Mouse (Mus musculus) neural tube, embryonic 11.5 days (tissue): ENCODE measurements at regions not wholly inside any gene's neighbourhood (a gene's known extent, or its start where the extent isn't known, plus 50 kb on each side); places are given as distances from the start of the nearest gene placed in this dataset.
A peak's percentile ranks its signal among the peaks of the same experiment; 100 is the strongest.

Source experiments
- ATAC-seq: fragments of 200-750 bp; cut with Nextera tagmentation; 2 replicates; pipeline ENCODE4 v1.8.0; 2017; ENCODE audit warnings: moderate number of reproducible peaks, mild to moderate bottlenecking, moderate TSS enrichment, moderate library complexity; ENCODE audit not compliant: insufficient read depth, low FRiP score, low TSS enrichment
- DNase-seq: peaks from one replicate; pipeline ENCODE4 v3.0.0-alpha.2; 2015; ENCODE audit warnings: low spot score
- H3K27ac ChIP-seq: fragments of 300-500 bp; sonication (generic); 2 replicates; pipeline ENCODE4 v1.5.1; 2014; ENCODE audit warnings: low read depth, mild to moderate bottlenecking, low read length
- H3K27me3 ChIP-seq: fragments of 300-500 bp; sonication (generic); 2 replicates; pipeline ENCODE4 v1.6.1; 2014; ENCODE audit warnings: mild to moderate bottlenecking, low read length, mixed read lengths; ENCODE audit not compliant: control insufficient read depth, insufficient read depth
- H3K36me3 ChIP-seq: fragments of 300-500 bp; sonication (generic); 2 replicates; pipeline ENCODE4 v1.6.1; 2014; ENCODE audit warnings: mild to moderate bottlenecking, low read length, moderate library complexity, mixed read lengths; ENCODE audit not compliant: control insufficient read depth, insufficient read depth
- H3K4me1 ChIP-seq: fragments of 300-500 bp; sonication (generic); 2 replicates; pipeline ENCODE4 v1.6.1; 2014; ENCODE audit warnings: low read length, mixed read lengths; ENCODE audit not compliant: control insufficient read depth, insufficient read depth
- H3K4me2 ChIP-seq: fragments of 300-500 bp; sonication (generic); 2 replicates; pipeline ENCODE4 v1.6.1; 2014; ENCODE audit warnings: low read depth, mild to moderate bottlenecking, moderate library complexity
- H3K4me3 ChIP-seq: fragments of 300-500 bp; sonication (generic); 2 replicates; pipeline ENCODE4 v1.5.1; 2014; ENCODE audit warnings: low read depth, low read length
- H3K9ac ChIP-seq: fragments of 300-500 bp; sonication (generic); 2 replicates; pipeline ENCODE4 v1.6.1; 2014; ENCODE audit warnings: mild to moderate bottlenecking, low read length
- H3K9me3 ChIP-seq: fragments of 300-500 bp; sonication (generic); 2 replicates; pipeline ENCODE4 v1.6.1; 2016; ENCODE audit warnings: low read length; ENCODE audit not compliant: control insufficient read depth
- WGBS: fragments of 180-500 bp; shearing (Covaris S2); extraction: QIAGEN DNeasy Blood & Tissue Kit; methylation state at CpG from one replicate; pipeline ENCODE4 v1.1.7; 2014; 5-methylcytosine and 5-hydroxymethylcytosine counted together

DNA sequence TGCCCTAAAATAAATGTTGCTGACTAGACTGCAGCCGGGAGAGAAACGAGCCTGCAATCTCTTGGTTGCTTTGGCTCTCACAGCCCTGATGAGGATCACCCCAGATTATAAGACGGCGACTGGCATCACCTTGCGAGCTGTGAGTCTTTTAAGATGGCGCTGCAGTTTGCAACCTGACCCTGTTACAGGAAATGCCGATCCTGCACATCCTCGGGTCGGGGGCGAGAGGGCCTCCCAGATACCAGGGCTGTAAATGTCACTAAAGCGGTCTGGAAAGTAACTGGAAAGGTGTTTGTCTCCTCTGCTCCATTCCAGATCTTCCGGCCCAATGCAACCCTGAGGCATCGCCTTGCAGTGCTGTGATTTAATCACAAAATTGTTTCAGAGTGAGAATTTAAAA is 53.4 kb downstream of the Cartpt start:
- H3K27ac ChIP-seq: no peak overlapping the region
- no peak overlapping the region for H3K9ac ChIP-seq
- 40% methylated on average over 13 of the region's 13 CpGs for WGBS
- no peak overlapping the region for H3K4me3 ChIP-seq
- H3K4me2 ChIP-seq: no peak overlapping the region
- no peak for DNase-seq
- no peaks in the 10 kb centered on the region for H3K27me3 ChIP-seq
- ATAC-seq: no peak
- no peaks in the 10 kb centered on the region for H3K36me3 ChIP-seq
- H3K9me3 ChIP-seq: no peaks in the 10 kb centered on the region
- 0 out of 2 replicates have a peak, but pooled peaks cover 2% of the 10 kb centered on the region for H3K4me1 ChIP-seq

DNA sequence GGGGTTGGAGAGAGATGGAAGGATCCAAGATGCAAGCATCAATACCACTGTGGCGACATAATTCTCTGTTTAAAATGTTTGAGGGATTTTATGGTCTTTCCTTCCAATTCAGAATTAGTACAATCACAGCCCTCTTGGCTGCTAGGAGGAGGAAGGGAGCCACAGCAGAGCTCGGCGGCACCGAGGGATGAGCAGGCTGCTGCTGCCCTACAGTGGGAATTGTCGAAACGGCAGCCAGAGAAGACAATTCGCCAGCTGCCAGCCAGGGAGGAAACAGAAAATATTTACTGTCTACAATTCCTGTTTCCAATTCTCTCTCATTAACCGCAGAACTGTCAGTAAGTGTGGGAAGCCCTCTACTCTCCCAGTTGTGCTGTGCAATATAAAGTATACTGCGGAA is 58.3 kb downstream of the Cartpt start:
- DNase-seq (peak; percentile 46), ATAC-seq (no peak)
- H3K9ac ChIP-seq: no peak overlapping the region
- H3K9me3 ChIP-seq: no peaks in the 10 kb centered on the region
- 40% methylated on average over 9 of the region's 9 CpGs for WGBS
- H3K36me3 ChIP-seq: no peaks in the 10 kb centered on the region
- no peak overlapping the region for H3K4me3 ChIP-seq
- H3K27me3 ChIP-seq: no peaks in the 10 kb centered on the region
- no peak overlapping the region for H3K4me2 ChIP-seq
- H3K4me1 ChIP-seq: peaks cover 5% of the 10 kb centered on the region; the same call in 1 of the 2 replicates
- no peak overlapping the region for H3K27ac ChIP-seq

- no peaks in the 10 kb centered on the region for H3K36me3 ChIP-seq
- H3K4me3 ChIP-seq: no peak overlapping the region
- 44% methylated on average over 9 of the region's 9 CpGs for WGBS
- no peak overlapping the region; the same call in 1 of the 2 replicates for H3K27ac ChIP-seq
- no peak overlapping the region for H3K9ac ChIP-seq
- ATAC-seq: peak; percentile 29; the same call in 1 of the 2 replicates
- H3K4me2 ChIP-seq: no peak overlapping the region
- H3K27me3 ChIP-seq: no peaks in the 10 kb centered on the region
- peaks cover 5% of the 10 kb centered on the region; the same call in 1 of the 2 replicates for H3K4me1 ChIP-seq
- DNase-seq: peak; percentile 15
- H3K9me3 ChIP-seq: no peaks in the 10 kb centered on the region
These were observed 61.4 kb downstream of the Cartpt start for GRCm38 (mm10) chr13:99839446-99839845.

DNA sequence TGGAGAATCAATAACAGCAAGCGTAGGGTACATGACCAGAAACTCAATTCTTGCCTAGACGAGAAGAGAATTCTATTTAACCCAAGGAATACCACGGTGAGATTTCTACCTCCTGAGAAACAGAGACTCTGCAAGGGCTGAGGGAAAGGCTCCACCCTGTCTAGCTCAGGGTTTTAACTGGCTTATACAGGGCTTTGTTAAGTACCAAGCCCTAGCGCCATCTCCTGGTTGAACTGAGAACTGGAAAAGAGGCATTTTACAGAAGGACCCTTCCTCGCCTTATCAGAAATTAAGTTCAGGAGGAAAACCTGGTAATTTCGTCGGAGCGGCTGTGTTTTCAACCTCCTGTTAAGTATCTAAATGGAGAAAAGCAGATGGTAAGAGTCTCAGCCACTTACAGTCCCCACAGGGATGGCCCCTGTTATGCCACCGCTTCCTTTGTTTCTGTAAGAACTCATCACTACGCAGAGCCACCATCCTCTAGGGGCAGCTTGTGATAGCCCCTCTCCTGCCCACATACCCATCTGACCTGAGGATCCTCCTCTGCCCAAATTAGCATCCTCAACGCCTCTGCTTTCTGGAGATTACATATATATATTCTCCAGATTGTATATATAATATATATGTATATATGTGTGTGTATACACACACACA is 63.0 kb downstream of the Cartpt start:
- peak; percentile 76 for DNase-seq
- H3K9me3 ChIP-seq: no peaks in the 10 kb centered on the region
- no peaks in the 10 kb centered on the region for H3K27me3 ChIP-seq
- WGBS: 44% methylated on average over 11 of the region's 11 CpGs
- peaks cover 5% of the 10 kb centered on the region; the same call in 1 of the 2 replicates for H3K4me1 ChIP-seq
- no peak overlapping the region for H3K4me2 ChIP-seq
- no peak overlapping the region for H3K9ac ChIP-seq
- no peak overlapping the region for H3K27ac ChIP-seq
- ATAC-seq: peak; percentile 64; the same call in 1 of the 2 replicates
- no peak overlapping the region for H3K4me3 ChIP-seq
- no peaks in the 10 kb centered on the region for H3K36me3 ChIP-seq

DNA sequence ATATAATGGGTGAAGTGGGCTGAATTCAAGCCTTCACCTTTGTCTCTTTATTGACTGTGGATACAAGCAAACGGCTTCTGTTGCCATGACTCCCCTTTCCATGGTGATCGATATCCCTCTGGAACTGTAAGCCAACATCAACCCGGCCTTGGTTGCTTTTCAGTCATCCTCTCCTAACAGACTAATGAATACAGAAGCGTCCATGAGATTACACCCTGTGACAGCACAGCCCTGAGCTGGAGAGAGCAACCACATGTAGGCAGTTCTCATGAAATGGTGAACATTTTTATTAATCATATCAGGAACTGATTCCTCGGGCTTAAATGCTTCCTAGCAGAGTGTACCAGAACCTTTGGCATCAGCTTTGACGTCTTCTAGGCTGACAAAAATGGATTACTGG is 63.7 kb downstream of the Cartpt start:
- ATAC-seq (peak; percentile 14; the same call in 1 of the 2 replicates), DNase-seq (no peak)
- Histone ChIP-seq H3K27me3 (no peaks in the 10 kb centered on the region), H3K27ac (no peak overlapping the region), H3K4me2 (no peak overlapping the region), H3K36me3 (no peaks in the 10 kb centered on the region), H3K4me3 (no peak overlapping the region), H3K4me1 (peaks cover 5% of the 10 kb centered on the region; the same call in 1 of the 2 replicates), H3K9ac (no peak overlapping the region), H3K9me3 (no peaks in the 10 kb centered on the region)
- 70% methylated on average over 6 of the region's 6 CpGs for WGBS

- peaks cover 5% of the 10 kb centered on the region; the same call in 1 of the 2 replicates for H3K4me1 ChIP-seq
- H3K27me3 ChIP-seq: no peaks in the 10 kb centered on the region
- no peaks in the 10 kb centered on the region for H3K9me3 ChIP-seq
- H3K36me3 ChIP-seq: no peaks in the 10 kb centered on the region
- no peak overlapping the region for H3K4me2 ChIP-seq
- no peak overlapping the region for H3K9ac ChIP-seq
- DNase-seq (no peak), ATAC-seq (no peak)
- H3K27ac ChIP-seq: no peak overlapping the region
- WGBS: 83% methylated on average over 5 of the region's 5 CpGs
- no peak overlapping the region for H3K4me3 ChIP-seq
These were observed 64.3 kb downstream of the Cartpt start for GRCm38 (mm10) chr13:99836586-99836985.

GRCm38 (mm10) chr13:99835518-99835917 is 65.4 kb downstream of the Cartpt start:
- H3K9ac ChIP-seq: no peak overlapping the region
- 87% methylated on average over 8 of the region's 8 CpGs for WGBS
- H3K36me3 ChIP-seq: no peaks in the 10 kb centered on the region
- no peak overlapping the region for H3K4me2 ChIP-seq
- peaks cover 5% of the 10 kb centered on the region; the same call in 1 of the 2 replicates for H3K4me1 ChIP-seq
- no peaks in the 10 kb centered on the region for H3K27me3 ChIP-seq
- no peaks in the 10 kb centered on the region for H3K9me3 ChIP-seq
- no peak for DNase-seq
- ATAC-seq: no peak
- no peak overlapping the region for H3K27ac ChIP-seq
- no peak overlapping the region for H3K4me3 ChIP-seq

GRCm38 (mm10) chr13:99830080-99830724 is 70.7 kb downstream of the Cartpt start:
- 91% methylated on average over 7 of the region's 7 CpGs for WGBS
- Histone ChIP-seq H3K4me3 (no peak overlapping the region), H3K27ac (no peak overlapping the region), H3K4me1 (no peaks in the 10 kb centered on the region), H3K9me3 (no peaks in the 10 kb centered on the region), H3K36me3 (no peaks in the 10 kb centered on the region), H3K9ac (no peak overlapping the region), H3K4me2 (no peak overlapping the region), H3K27me3 (no peaks in the 10 kb centered on the region)
- ATAC-seq (no peak), DNase-seq (no peak)

GRCm38 (mm10) chr13:99827573-99827972 is 73.3 kb downstream of the Cartpt start:
- Histone ChIP-seq H3K4me3 (no peak overlapping the region), H3K36me3 (no peaks in the 10 kb centered on the region), H3K27me3 (no peaks in the 10 kb centered on the region), H3K4me1 (no peaks in the 10 kb centered on the region), H3K9me3 (no peaks in the 10 kb centered on the region), H3K27ac (no peak overlapping the region), H3K4me2 (no peak overlapping the region), H3K9ac (no peak overlapping the region)
- no peak for DNase-seq
- no peak for ATAC-seq
- WGBS: 87% methylated on average over 7 of the region's 7 CpGs
